Comparison of ENCODE assay signal across 19 mouse cellular contexts in the genomic region with DNA sequence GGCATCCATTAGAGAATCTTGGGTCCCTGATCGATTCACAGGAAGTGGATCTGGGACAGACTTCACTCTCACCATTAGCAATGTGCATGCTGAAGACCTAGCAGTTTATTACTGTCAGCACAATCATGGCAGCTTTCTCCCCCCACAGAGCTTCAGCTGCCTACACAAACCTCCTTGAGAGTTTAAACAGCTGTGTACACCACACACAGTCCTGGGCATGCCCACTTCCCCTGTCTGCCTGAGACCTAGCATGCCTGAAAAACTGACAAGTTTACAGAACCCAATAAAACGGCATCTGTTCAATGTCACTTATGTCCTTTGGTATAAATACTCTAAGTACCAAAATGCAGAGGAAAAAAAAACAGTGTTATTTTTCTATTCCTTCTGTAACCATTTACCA.
A peak's percentile ranks its signal among the peaks of the same experiment; 100 is the strongest.
DNase-seq lines count a peak whose midpoint lies in the region; ATAC-seq and TF ChIP-seq lines count a peak whose summit lies in the region.
"Had no signal": no experiment of that assay in that cellular context is flagged by ENCODE, and none has a peak within 500 bp of the region (broad histone marks: within the 10 kb centered on the region; RNA-seq: fewer than 3 reads in every experiment).

No protein-coding gene starts in this region.

- no peak overlapping the region for H3K9ac ChIP-seq in intestine, embryonic 16.5 days (ENCODE audit: low read depth, low read length)
- H3K9ac ChIP-seq: hindbrain, embryonic 15.5 days had no signal

- H3K4me1 ChIP-seq in intestine, embryonic 16.5 days (ENCODE audit: control insufficient read depth, insufficient read depth, low read length) = no peaks in the 10 kb centered on the region
- H3K4me1 ChIP-seq: hindbrain, embryonic 15.5 days had no signal

- H3K36me3 ChIP-seq in intestine, embryonic 16.5 days (ENCODE audit: control insufficient read depth, insufficient read depth, low read length) = no peaks in the 10 kb centered on the region
- H3K36me3 ChIP-seq: G1E; hindbrain, embryonic 15.5 days had no signal

- WGBS in intestine, embryonic 16.5 days = 25% methylated on average over 2 of the region's 2 CpGs

- TF ChIP-seq CTCF in gastrocnemius, adult 2 months (IDR thresholded peaks at IDR 0.05) = no peak

- intact Hi-C loops in gastrocnemius, adult 2 months (cut with DNase I) = no loop called here

- no peak overlapping the region for H3K4me3 ChIP-seq in intestine, embryonic 16.5 days (ENCODE audit: low read length)
- no peak overlapping the region for H3K4me3 ChIP-seq in gastrocnemius, adult 2 months
- H3K4me3 ChIP-seq: hindbrain, embryonic 15.5 days had no signal

- no peaks in the 10 kb centered on the region for H3K9me3 ChIP-seq in intestine, embryonic 16.5 days (ENCODE audit: control insufficient read depth, low read length)
- H3K9me3 ChIP-seq: G1E; hindbrain, embryonic 15.5 days had no signal

- no peaks in the 10 kb centered on the region for H3K27me3 ChIP-seq in intestine, embryonic 16.5 days (replicated peaks; ENCODE audit: control insufficient read depth, insufficient read depth, low read length)
- H3K27me3 ChIP-seq: hindbrain, embryonic 15.5 days had no signal

- H3K4me2 ChIP-seq in intestine, embryonic 16.5 days (ENCODE audit: low read depth, low read length) = no peak overlapping the region
- H3K4me2 ChIP-seq: heart, embryonic 11.5 days; hindbrain, embryonic 15.5 days; midbrain, embryonic 11.5 days had no signal

- DNase-seq in embryo, embryonic 10 days (ENCODE audit: low spot score) = peak; percentile 17
- no peak for DNase-seq in embryo, embryonic 9.5 days (ENCODE audit: extremely low spot score)
- DNase-seq in kidney, postnatal 4 days = peak; percentile 3 to 21
- DNase-seq in kidney, adult 8-10 months = no peak
- DNase-seq in brain, adult 2 months (ENCODE audit: low read depth, low spot score) = peak; percentile 64
- DNase-seq in thymus, postnatal 10 days (ENCODE audit: low spot score in 2 of 2) = no peak
- no peak for DNase-seq in gastrocnemius, adult 2 months
- DNase-seq: cerebellum, adult 9-11 months; heart, postnatal 14 days; kidney, postnatal 10 days; lung, adult 18-20 months; lung, postnatal 4 days had no signal

- no peak overlapping the region for H3K27ac ChIP-seq in intestine, embryonic 16.5 days (ENCODE audit: low read length)
- H3K27ac ChIP-seq in gastrocnemius, adult 2 months = no peak overlapping the region
- H3K27ac ChIP-seq: hindbrain, embryonic 15.5 days had no signal

- ATAC-seq in intestine, embryonic 16.5 days = peak; percentile 63
- ATAC-seq: CD4-positive, CD25-positive, alpha-beta regulatory T cell, adult 4 months; forebrain, embryonic 16.5 days had no signal

Comparison
In these comparisons a context has a peak if more than half of its experiments do, and no peak if none do; other contexts are left out.
1. DNase-seq: peak in embryo, embryonic 10 days (single experiment), kidney, postnatal 4 days (2 of 2) and brain, adult 2 months (single experiment); none in embryo, embryonic 9.5 days (single experiment), kidney, adult 8-10 months (0 of 2), thymus, postnatal 10 days (0 of 2) and gastrocnemius, adult 2 months (single experiment).